Mouse (Mus musculus) hindbrain, embryonic 13.5 days (tissue): ENCODE measurements at regions not wholly inside any gene's neighbourhood (a gene's known extent, or its start where the extent isn't known, plus 50 kb on each side); places are given as distances from the start of the nearest gene placed in this dataset.

Source experiments
- ATAC-seq: fragments of 200-750 bp; cut with Nextera tagmentation; 2 replicates; pipeline ENCODE4 v1.8.0; 2017; ENCODE audit warnings: moderate TSS enrichment; ENCODE audit not compliant: low FRiP score
- H3K27ac ChIP-seq: fragments of 300-500 bp; sonication (generic); 2 replicates; pipeline ENCODE4 v1.5.1; 2015; ENCODE audit warnings: inconsistent platforms, mild to moderate bottlenecking, moderate library complexity
- H3K27me3 ChIP-seq: fragments of 300-500 bp; sonication (generic); 2 replicates; pipeline ENCODE4 v1.6.1; 2015; ENCODE audit warnings: mild to moderate bottlenecking, inconsistent platforms
- H3K36me3 ChIP-seq: fragments of 300-500 bp; sonication (generic); 2 replicates; pipeline ENCODE4 v1.6.1; 2015; ENCODE audit warnings: mild to moderate bottlenecking, inconsistent platforms
- H3K4me1 ChIP-seq: fragments of 300-500 bp; sonication (generic); replicated peaks from 2 replicates; pipeline ENCODE4 v1.6.1; 2015; ENCODE audit warnings: inconsistent platforms
- H3K4me2 ChIP-seq: fragments of 300-500 bp; sonication (generic); 2 replicates; pipeline ENCODE4 v1.6.1; 2015; ENCODE audit warnings: inconsistent platforms, mild to moderate bottlenecking, moderate library complexity
- H3K4me3 ChIP-seq: fragments of 300-500 bp; sonication (generic); 2 replicates; pipeline ENCODE4 v1.5.1; 2015; ENCODE audit warnings: mild to moderate bottlenecking, inconsistent platforms
- H3K9ac ChIP-seq: fragments of 300-500 bp; sonication (generic); 2 replicates; pipeline ENCODE4 v1.6.1; 2015; ENCODE audit warnings: mild to moderate bottlenecking, inconsistent platforms
- H3K9me3 ChIP-seq: fragments of 300-500 bp; sonication (generic); 2 replicates; pipeline ENCODE4 v1.6.1; 2016; ENCODE audit warnings: inconsistent platforms
- WGBS: fragments of 180-500 bp; shearing (Covaris S2); methylation state at CpG from one replicate; pipeline ENCODE4 v1.1.7; 2015; 5-methylcytosine and 5-hydroxymethylcytosine counted together

GRCm38 (mm10) chr10:8960964-8961675 is 75.2 kb upstream of the Sash1 start:
- Histone ChIP-seq H3K4me2 (no peak overlapping the region), H3K27ac (peak overlapping the region; percentile 35), H3K4me3 (no peak overlapping the region), H3K4me1 (peaks cover 7% of the 10 kb centered on the region), H3K9me3 (no peaks in the 10 kb centered on the region), H3K9ac (no peak overlapping the region), H3K27me3 (no peaks in the 10 kb centered on the region), H3K36me3 (no peaks in the 10 kb centered on the region)
- ATAC-seq, result no peak
- WGBS, result 68% methylated on average over 10 of the region's 10 CpGs

GRCm38 (mm10) chr10:8960275-8960960 is 74.5 kb upstream of the Sash1 start:
- Histone ChIP-seq H3K4me1 (peaks cover 14% of the 10 kb centered on the region), H3K4me2 (no peak overlapping the region), H3K27ac (no peak overlapping the region), H3K9me3 (no peaks in the 10 kb centered on the region), H3K9ac (no peak overlapping the region), H3K36me3 (no peaks in the 10 kb centered on the region), H3K4me3 (no peak overlapping the region), H3K27me3 (no peaks in the 10 kb centered on the region)
- 73% methylated on average over 9 of the region's 9 CpGs for WGBS
- no peak for ATAC-seq

- Histone ChIP-seq H3K36me3 (no peaks in the 10 kb centered on the region), H3K4me3 (no peak overlapping the region), H3K9ac (no peak overlapping the region), H3K9me3 (no peaks in the 10 kb centered on the region), H3K4me2 (no peak overlapping the region), H3K4me1 (peaks cover 13% of the 10 kb centered on the region), H3K27ac (0 out of 2 replicates have a peak overlapping the region, but pooled peaks have one; percentile 30), H3K27me3 (no peaks in the 10 kb centered on the region)
- ATAC-seq, result peak; percentile 54; the same call in 1 of the 2 replicates
- 46% methylated on average over 6 of the region's 6 CpGs for WGBS
Observed at GRCm38 (mm10) chr10:8955499-8956211, 69.8 kb upstream of the Sash1 start.

GRCm38 (mm10) chr10:8954003-8954402 is 68.1 kb upstream of the Sash1 start:
- H3K27ac ChIP-seq, result no peak overlapping the region
- peaks cover 13% of the 10 kb centered on the region for H3K4me1 ChIP-seq
- H3K9ac ChIP-seq, result no peak overlapping the region
- 79% methylated on average over 4 of the region's 4 CpGs for WGBS
- H3K36me3 ChIP-seq, result no peaks in the 10 kb centered on the region
- no peaks in the 10 kb centered on the region for H3K27me3 ChIP-seq
- no peak overlapping the region for H3K4me3 ChIP-seq
- no peak for ATAC-seq
- no peak overlapping the region for H3K4me2 ChIP-seq
- no peaks in the 10 kb centered on the region for H3K9me3 ChIP-seq

GRCm38 (mm10) chr10:8952922-8953321 is 67.1 kb upstream of the Sash1 start:
- H3K27ac ChIP-seq, result no peak overlapping the region
- H3K4me3 ChIP-seq, result no peak overlapping the region
- 85% methylated on average over 5 of the region's 5 CpGs for WGBS

GRCm38 (mm10) chr10:8951937-8952336 is 66.1 kb upstream of the Sash1 start:
- no peak for ATAC-seq
- no peak overlapping the region for H3K9ac ChIP-seq
- H3K4me2 ChIP-seq, result no peak overlapping the region
- WGBS, result 94% methylated on average over 3 of the region's 3 CpGs
- H3K27me3 ChIP-seq, result no peaks in the 10 kb centered on the region
- no peak overlapping the region for H3K4me3 ChIP-seq
- H3K27ac ChIP-seq, result no peak overlapping the region
- H3K4me1 ChIP-seq, result peaks cover 13% of the 10 kb centered on the region
- no peaks in the 10 kb centered on the region for H3K36me3 ChIP-seq
- H3K9me3 ChIP-seq, result no peaks in the 10 kb centered on the region

More at GRCm38 (mm10) chr10:8952922-8953321, 67.1 kb upstream of the Sash1 start:
- H3K4me2 ChIP-seq, result no peak overlapping the region
- no peaks in the 10 kb centered on the region for H3K27me3 ChIP-seq
- no peaks in the 10 kb centered on the region for H3K36me3 ChIP-seq
- no peaks in the 10 kb centered on the region for H3K9me3 ChIP-seq
- no peak for ATAC-seq
- no peak overlapping the region for H3K9ac ChIP-seq
- H3K4me1 ChIP-seq, result peaks cover 13% of the 10 kb centered on the region

GRCm38 (mm10) chr10:8951236-8951825 is 65.5 kb upstream of the Sash1 start:
- Histone ChIP-seq H3K4me1 (peaks cover 13% of the 10 kb centered on the region), H3K36me3 (no peaks in the 10 kb centered on the region), H3K4me2 (no peak overlapping the region), H3K4me3 (no peak overlapping the region), H3K9me3 (no peaks in the 10 kb centered on the region), H3K9ac (no peak overlapping the region), H3K27ac (no peak overlapping the region), H3K27me3 (no peaks in the 10 kb centered on the region)
- 72% methylated on average over 10 of the region's 10 CpGs for WGBS
- ATAC-seq, result no peak

- 81% methylated on average over 3 of the region's 3 CpGs for WGBS
- ATAC-seq, result no peak
- Histone ChIP-seq H3K36me3 (no peaks in the 10 kb centered on the region), H3K27ac (no peak overlapping the region), H3K4me1 (0 out of 2 replicates have a peak, but pooled peaks cover 9% of the 10 kb centered on the region), H3K4me3 (no peak overlapping the region), H3K9me3 (no peaks in the 10 kb centered on the region), H3K9ac (no peak overlapping the region), H3K4me2 (no peak overlapping the region), H3K27me3 (no peaks in the 10 kb centered on the region)
Observed at GRCm38 (mm10) chr10:8948227-8948626, 62.4 kb upstream of the Sash1 start.

GRCm38 (mm10) chr10:8945195-8945751 is 59.4 kb upstream of the Sash1 start:
- no peaks in the 10 kb centered on the region for H3K9me3 ChIP-seq
- H3K27ac ChIP-seq, result no peak overlapping the region; the same call in 1 of the 2 replicates
- WGBS, result 68% methylated on average over 17 of the region's 17 CpGs
- H3K9ac ChIP-seq, result no peak overlapping the region
- 0 out of 2 replicates have a peak, but pooled peaks cover 4% of the 10 kb centered on the region for H3K4me1 ChIP-seq
- H3K27me3 ChIP-seq, result no peaks in the 10 kb centered on the region
- no peaks in the 10 kb centered on the region for H3K36me3 ChIP-seq
- no peak overlapping the region for H3K4me3 ChIP-seq
- H3K4me2 ChIP-seq, result no peak overlapping the region
- ATAC-seq, result no peak

- WGBS, result 77% methylated on average over 5 of the region's 5 CpGs
- H3K27ac ChIP-seq, result no peak overlapping the region
- no peak for ATAC-seq
- no peaks in the 10 kb centered on the region for H3K27me3 ChIP-seq
- no peak overlapping the region for H3K9ac ChIP-seq
- H3K4me3 ChIP-seq, result no peak overlapping the region
- H3K4me2 ChIP-seq, result no peak overlapping the region
- H3K36me3 ChIP-seq, result no peaks in the 10 kb centered on the region
- 0 out of 2 replicates have a peak, but pooled peaks cover 4% of the 10 kb centered on the region for H3K4me1 ChIP-seq
- H3K9me3 ChIP-seq, result no peaks in the 10 kb centered on the region
Observed at GRCm38 (mm10) chr10:8944586-8944985, 58.7 kb upstream of the Sash1 start.

- no peak overlapping the region for H3K9ac ChIP-seq
- 85% methylated on average over 6 of the region's 6 CpGs for WGBS
Observed at GRCm38 (mm10) chr10:8943698-8944097, 57.8 kb upstream of the Sash1 start.

More at GRCm38 (mm10) chr10:8943698-8944097, 57.8 kb upstream of the Sash1 start:
- H3K9me3 ChIP-seq, result no peaks in the 10 kb centered on the region
- H3K4me1 ChIP-seq, result 0 out of 2 replicates have a peak, but pooled peaks cover 4% of the 10 kb centered on the region
- no peak overlapping the region for H3K27ac ChIP-seq
- no peak for ATAC-seq
- no peaks in the 10 kb centered on the region for H3K27me3 ChIP-seq
- no peak overlapping the region for H3K4me2 ChIP-seq
- no peaks in the 10 kb centered on the region for H3K36me3 ChIP-seq
- H3K4me3 ChIP-seq, result no peak overlapping the region
